Mouse (Mus musculus) ES-Bruce4 (cell line): ENCODE measurements around the gene Dcaf17.

Experiments
- CTCF ChIP-seq: IDR thresholded peaks from one replicate; pipeline ENCODE4 v1.8.1; 2011; ENCODE audit warnings: low read depth, low read length
- EP300 ChIP-seq: IDR thresholded peaks from 2 replicates; pipeline ENCODE4 v1.6.1; 2011; ENCODE audit warnings: low read depth, low read length; ENCODE audit not compliant: insufficient read depth
- POLR2A ChIP-seq: IDR thresholded peaks from one replicate; pipeline ENCODE4 v1.8.1; 2011; ENCODE audit warnings: low read length; ENCODE audit not compliant: insufficient read depth

DNA sequence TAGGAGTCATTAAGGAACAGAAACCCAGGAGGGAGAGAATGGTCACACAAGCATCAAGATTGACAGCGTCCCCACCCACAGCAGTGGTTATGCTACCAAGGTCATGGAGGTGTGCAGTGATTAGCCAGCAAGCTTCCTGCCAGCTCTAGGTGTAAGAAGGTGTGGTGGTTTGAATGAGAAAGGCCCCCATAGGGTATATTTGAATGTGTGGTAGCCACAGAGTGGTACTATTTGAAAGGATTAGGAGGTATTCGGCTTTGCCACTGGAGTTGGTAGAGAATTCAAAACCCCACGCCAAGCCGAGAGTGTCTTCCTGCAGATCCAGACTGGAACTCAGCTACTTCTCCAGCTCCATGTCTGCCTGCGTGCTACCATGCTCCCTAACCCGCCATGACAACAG is 32.1 kb upstream of the Dcaf17 start:
- TF ChIP-seq CTCF, result no peak
- TF ChIP-seq POLR2A, result no peak
- no peak for TF ChIP-seq EP300
